Mouse (Mus musculus): ENCODE data around the gene L1td1. TPM values are rescaled to one million over a fixed set of nuclear protein-coding genes. Genes with fewer than 3 reads are reported as not detected.

L1td1 gene
- total RNA-seq, 2 experiments from 2014 or later: not detected

- intact Hi-C loops (cut with DNase I; ENCODE audit: low total_unique reads): no loop called here
- DNase-seq: no peak
Observed at GRCm38 (mm10) chr4:98728716-98729115, 2.2 kb downstream of the L1td1 start.

GRCm38 (mm10) chr4:98733660-98734059 lies 7.1 kb downstream of the L1td1 start:
- intact Hi-C loops (cut with DNase I; ENCODE audit: low total_unique reads): no loop called here
- DNase-seq: no peak

DNA sequence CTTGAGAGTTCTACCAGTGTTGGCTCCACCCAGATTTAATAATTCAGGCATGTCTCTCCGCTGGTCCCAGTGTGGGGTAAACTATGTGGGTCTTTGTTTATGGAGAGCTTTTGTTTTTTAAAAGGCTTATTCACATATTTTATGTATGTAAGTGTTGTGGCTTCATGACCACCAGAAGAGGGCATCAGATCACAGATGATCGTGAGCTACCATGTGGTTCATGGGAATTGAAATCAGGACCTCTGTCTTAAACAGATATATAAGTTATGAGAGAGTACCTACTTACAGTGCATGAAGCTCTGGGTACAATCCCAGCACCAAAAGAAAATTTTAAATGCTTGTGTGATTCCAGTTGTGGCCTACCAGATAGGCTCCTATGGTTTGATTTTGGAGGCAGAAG lies 13.2 kb downstream of the L1td1 start:
- intact Hi-C loops (cut with DNase I; ENCODE audit: low total_unique reads): loop anchor here (5.0 kb wide), 1 partner anchor 148 kb away; no protein-coding TSS in a partner anchor
- no peak for DNase-seq

- intact Hi-C loops (cut with DNase I; ENCODE audit: low total_unique reads): no loop called here
- DNase-seq: no peak
Observed at GRCm38 (mm10) chr4:98743209-98743905, 16.8 kb downstream of the L1td1 start.

- intact Hi-C loops (cut with DNase I; ENCODE audit: low total_unique reads): no loop called here
- DNase-seq: no peak
Observed at GRCm38 (mm10) chr4:98743906-98744210, 17.3 kb downstream of the L1td1 start.

- no peak for DNase-seq
- intact Hi-C loops (cut with DNase I; ENCODE audit: low total_unique reads): no loop called here
Observed at GRCm38 (mm10) chr4:98754456-98754855, 27.9 kb downstream of the L1td1 start.

- no peak for DNase-seq
- intact Hi-C loops (cut with DNase I; ENCODE audit: low total_unique reads): no loop called here
Observed at GRCm38 (mm10) chr4:98756141-98756540, 29.6 kb downstream of the L1td1 start.

DNA sequence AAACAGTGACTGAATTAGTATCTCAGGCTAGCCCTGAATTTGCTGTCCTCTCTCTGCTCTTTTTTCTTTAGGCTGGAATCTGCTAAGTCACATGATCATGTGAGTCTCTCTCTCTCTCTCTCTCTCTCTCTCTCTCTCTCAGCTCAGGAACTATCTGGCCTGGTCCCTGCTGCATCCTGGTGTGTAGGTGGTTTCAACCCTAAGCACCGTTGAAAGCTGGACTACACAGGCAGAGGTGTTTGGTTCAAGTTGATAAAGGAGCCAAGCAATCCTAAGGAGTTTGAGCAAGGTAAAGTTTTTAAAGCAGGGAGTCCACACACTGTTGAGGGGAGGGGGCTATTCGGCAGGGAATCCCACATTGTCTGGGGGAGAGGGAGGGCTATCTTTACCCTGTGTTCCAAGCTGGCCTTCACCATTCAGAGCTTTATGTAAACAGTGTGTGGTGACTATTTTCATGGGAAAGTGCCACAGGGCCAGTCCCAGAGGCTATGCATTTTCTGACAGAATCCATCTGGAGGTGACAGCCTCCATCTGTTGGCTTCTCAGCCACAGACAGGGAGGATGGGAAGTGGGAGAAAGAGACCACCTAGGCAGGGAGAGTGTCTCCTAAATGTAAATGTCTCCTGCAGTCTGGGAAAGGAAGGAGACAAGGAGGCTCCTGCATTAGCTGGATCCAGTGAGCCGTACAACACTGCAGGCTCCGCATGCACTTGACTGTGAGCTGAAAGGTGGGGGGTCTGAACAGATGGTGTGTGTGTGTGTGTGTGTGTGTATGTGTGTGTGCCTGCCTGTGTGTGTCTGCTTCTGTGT lies 31.7 kb downstream of the L1td1 start:
- intact Hi-C loops (cut with DNase I; ENCODE audit: low total_unique reads): no loop called here
- no peak for DNase-seq

DNA sequence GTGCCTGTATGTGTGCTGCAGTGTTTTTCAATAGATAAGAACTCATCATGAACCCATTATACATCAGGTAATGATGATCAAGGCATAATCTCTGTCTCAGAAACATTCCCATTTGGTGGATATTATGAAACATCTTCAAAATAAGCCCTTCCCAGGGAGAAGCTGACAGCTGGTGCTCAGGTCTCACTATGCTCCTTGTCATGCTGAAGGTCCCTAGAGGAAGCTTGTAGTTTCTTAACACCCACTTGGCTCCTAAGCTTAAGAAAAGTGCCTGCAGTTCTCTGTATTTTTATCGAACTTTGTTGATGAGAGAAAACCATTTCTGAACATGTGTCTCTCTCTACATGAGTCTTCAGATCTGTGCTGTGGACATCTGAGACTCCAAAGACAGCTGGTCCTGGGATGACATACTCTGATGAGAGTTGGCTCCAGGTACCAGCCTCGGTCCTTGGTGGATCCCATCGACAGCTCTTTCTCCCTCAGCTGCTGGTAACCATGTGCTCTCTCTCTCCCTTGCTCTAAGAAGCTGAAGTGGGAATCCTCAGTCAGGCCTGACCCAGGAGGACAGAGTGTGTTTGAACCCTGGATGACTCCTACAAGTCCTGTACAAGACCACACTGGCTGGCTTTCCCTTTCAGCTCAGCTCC lies 32.5 kb downstream of the L1td1 start:
- intact Hi-C loops (cut with DNase I; ENCODE audit: low total_unique reads): no loop called here

DNA sequence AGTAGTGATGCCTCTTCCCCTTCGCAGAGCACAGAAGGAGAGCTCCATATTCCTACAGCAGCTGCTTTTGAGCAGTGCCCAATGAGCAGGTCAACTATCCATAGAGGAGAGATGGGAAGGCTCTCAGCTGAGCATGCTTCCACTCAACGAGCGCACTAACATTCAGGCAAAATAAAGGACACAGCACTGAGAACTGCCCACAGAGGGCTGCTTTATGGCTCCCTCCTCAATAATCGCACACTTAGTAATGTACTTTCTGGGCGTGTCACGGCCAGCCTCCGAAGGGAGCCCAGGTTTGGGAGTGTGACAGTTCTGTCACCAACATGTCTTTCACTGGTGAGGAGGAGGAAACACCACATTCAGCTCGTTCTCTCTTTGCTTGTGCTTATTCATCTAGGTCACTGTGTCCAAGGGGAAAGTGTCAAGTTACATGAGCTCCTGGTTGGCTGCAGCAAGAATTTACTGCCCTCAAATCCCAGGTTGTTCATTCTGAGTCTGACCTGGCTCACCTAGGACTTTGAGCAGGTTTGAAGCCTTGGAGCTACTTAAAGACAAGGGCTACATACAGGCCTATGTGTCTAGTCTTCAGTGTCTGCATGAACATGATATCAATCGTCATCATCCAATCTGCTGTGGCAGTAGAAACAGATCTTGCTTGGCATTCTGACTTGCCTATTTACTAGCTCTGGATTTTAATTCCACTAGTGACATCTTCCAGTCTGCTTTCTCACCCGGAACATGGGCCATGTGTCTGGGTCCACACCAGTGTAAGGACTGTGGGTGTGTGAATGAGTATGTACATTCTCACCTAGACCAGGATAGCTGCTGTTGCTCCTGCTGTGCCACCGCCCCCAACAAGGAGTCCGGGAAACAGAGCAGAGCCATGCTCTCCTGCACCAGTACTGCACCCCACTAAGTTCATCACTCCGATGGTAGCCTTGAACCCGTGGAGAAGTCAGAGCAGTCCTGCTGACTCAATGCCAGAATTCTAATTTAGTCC lies 40.9 kb downstream of the L1td1 start:
- DNase-seq: no peak
- intact Hi-C loops (cut with DNase I; ENCODE audit: low total_unique reads): no loop called here

More for the DNA sequence above, 32.5 kb downstream of the L1td1 start:
- no peak for DNase-seq

GRCm38 (mm10) chr4:98773785-98774184 lies 47.3 kb downstream of the L1td1 start:
- intact Hi-C loops (cut with DNase I; ENCODE audit: low total_unique reads): no loop called here
- DNase-seq: no peak

DNA sequence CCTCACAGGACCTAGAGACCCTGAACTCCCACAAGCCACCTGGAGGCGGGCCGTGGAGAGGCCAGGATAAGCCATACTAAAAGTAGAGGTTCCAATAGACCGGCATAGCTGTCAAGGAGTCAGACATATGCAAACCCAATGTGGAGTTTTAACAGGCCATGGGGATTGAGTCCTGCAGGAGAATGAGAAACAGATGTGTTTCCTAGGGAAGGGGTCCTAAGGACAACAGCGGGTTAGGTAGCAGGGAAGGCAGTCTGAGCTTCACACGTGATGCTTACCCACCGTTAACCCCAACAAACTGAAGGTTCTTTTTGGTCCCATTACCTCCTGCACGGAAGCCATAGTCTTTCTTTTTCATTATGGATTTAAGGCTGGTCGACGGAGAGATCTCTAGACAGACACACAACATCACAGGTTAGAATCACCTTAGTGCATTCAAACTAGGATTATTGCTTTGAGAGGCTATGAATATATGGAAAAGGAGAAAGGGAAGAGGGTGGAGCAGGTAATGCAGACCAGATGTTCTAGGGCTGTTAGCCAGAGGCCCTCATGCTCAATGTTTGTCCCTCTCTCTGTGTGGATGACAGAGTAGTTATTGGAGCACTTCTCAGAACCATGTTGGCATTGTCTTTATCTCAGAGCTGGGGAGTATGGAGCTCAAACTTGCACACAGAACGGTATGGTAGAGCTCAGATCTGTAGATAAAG lies 50.3 kb downstream of the L1td1 start:
- no peak for DNase-seq
- intact Hi-C loops (cut with DNase I; ENCODE audit: low total_unique reads): no loop called here

DNA sequence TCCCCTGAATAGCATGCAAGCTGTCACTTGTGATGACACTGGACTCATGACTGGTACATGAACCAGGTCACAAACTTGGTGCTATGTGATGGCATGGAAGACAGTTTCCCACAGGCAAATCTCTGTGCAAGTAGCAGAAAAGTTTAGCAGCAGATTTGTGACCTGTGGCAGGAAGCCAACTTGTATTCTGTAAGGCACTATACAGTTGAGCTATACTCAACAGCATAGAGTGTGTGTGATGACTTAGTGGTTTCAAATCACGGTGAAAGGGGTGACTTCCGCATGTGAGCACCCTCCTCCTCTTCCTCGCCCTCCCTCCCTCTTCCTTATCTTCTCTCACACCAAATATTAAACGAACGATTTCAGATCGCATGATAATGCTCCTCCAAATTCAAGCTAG lies 50.9 kb downstream of the L1td1 start:
- DNase-seq: no peak
- intact Hi-C loops (cut with DNase I; ENCODE audit: low total_unique reads): no loop called here

GRCm38 (mm10) chr4:98778219-98778618 lies 51.7 kb downstream of the L1td1 start:
- DNase-seq: no peak
- intact Hi-C loops (cut with DNase I; ENCODE audit: low total_unique reads): no loop called here

GRCm38 (mm10) chr4:98785851-98786250 lies 59.3 kb downstream of the L1td1 start:
- intact Hi-C loops (cut with DNase I; ENCODE audit: low total_unique reads): no loop called here
- no peak for DNase-seq

- no peak for DNase-seq
- intact Hi-C loops (cut with DNase I; ENCODE audit: low total_unique reads): no loop called here
Observed at GRCm38 (mm10) chr4:98786281-98786680, 59.7 kb downstream of the L1td1 start.

All from gastrocnemius, postnatal 14 days (tissue).